ENCODE assay signal across 34 mouse cellular contexts in the genomic region with DNA sequence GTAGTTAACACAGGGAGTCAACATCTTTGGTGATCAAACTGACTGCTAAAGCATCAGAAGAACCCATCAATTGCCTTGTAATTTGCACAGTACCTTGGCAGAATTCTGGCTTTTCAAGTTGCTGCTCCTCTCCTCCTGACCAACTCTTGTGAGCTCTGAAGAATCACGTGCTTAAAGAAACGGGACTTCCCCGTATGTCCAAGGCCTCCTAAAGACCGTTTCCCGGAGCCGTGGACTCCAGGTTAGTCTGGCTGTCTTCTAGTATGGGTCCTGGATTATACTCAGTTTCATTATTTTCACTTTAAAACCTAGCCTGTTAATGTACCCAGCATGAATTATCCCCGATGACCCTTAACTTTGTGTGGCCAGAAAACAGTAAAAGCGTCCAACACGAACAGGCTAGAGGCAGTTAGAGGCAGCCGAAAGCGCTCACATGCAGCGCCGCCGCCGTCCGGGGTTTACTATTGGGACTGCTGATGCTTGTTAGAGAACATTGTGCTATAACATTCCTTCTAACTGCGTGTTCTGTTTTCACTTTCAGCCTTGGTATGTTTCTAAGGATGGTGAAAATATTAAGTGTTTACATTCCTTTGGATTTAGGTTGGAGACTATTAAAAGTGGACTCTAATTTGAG. TPM values are rescaled to one million over a fixed set of nuclear protein-coding genes. Genes with fewer than 3 reads are reported as not detected.
A peak's percentile ranks its signal among the peaks of the same experiment; 100 is the strongest.
DNase-seq lines count a peak whose midpoint lies in the region; ATAC-seq and TF ChIP-seq lines count a peak whose summit lies in the region.
"Had no signal": no experiment of that assay in that cellular context is flagged by ENCODE, and none has a peak within 500 bp of the region (broad histone marks: within the 10 kb centered on the region; RNA-seq: fewer than 3 reads in every experiment).

A gene (minus strand): TSS at position 249 of the 634 bp plus-strand sequence.

- no peak for TF ChIP-seq POLR2A in kidney, adult 2 months (IDR thresholded peaks at IDR 0.05; ENCODE audit: low read depth, low read length)

- ATAC-seq in Patski = peak; percentile 58
- peak; percentile 86 for ATAC-seq in limb, embryonic 13.5 days (ENCODE audit: low FRiP score, low read depth)
- ATAC-seq: activated CD4-positive, CD25-positive, alpha-beta regulatory T cell, adult 4 months; forebrain, embryonic 14.5 days; inflammation-experienced regulatory T-cells, adult 6 months; midbrain, embryonic 15.5 days had no signal

- H3K9ac ChIP-seq in limb, embryonic 13.5 days = peak within 1 kb of the TSS; percentile 51; the same call in 1 of the 2 replicates
- H3K9ac ChIP-seq: hindbrain, embryonic 15.5 days; liver, embryonic 14.5 days; lung, embryonic 15.5 days; midbrain, embryonic 15.5 days; neural tube, embryonic 15.5 days had no signal

- H3K4me3 ChIP-seq in kidney, adult 2 months (ENCODE audit: insufficient read depth, low read depth, low read length) = peak within 1 kb of the TSS; percentile 28
- H3K4me3 ChIP-seq in limb, embryonic 13.5 days = peak within 1 kb of the TSS; percentile 22
- H3K4me3 ChIP-seq: hindbrain, embryonic 10.5 days; hindbrain, embryonic 15.5 days; lung, embryonic 15.5 days; midbrain, embryonic 10.5 days; midbrain, embryonic 15.5 days; neural tube, embryonic 15.5 days had no signal

- no peaks in the 10 kb centered on the region for H3K27me3 ChIP-seq in Patski
- no peaks in the 10 kb centered on the region for H3K27me3 ChIP-seq in kidney, adult 2 months (replicated peaks; ENCODE audit: control insufficient read depth, insufficient read depth, low read length)
- H3K27me3 ChIP-seq in limb, embryonic 13.5 days = no peaks in the 10 kb centered on the region
- H3K27me3 ChIP-seq: hindbrain, embryonic 15.5 days; lung, embryonic 15.5 days; midbrain, embryonic 15.5 days; neural tube, embryonic 15.5 days had no signal

- in situ Hi-C loops in Patski (cut with MboI; ENCODE audit: low pct_unique_long_range_greater_than_20kb) = no loop called here

- CTCF ChIA-PET in Patski (lab: Charles Lee) = no interaction called here

- no peaks in the 10 kb centered on the region for H3K36me3 ChIP-seq in kidney, adult 2 months (ENCODE audit: control insufficient read depth, insufficient read depth, low read length)
- H3K36me3 ChIP-seq in limb, embryonic 13.5 days = no peaks in the 10 kb centered on the region
- H3K36me3 ChIP-seq: hindbrain, embryonic 10.5 days; hindbrain, embryonic 15.5 days; lung, embryonic 15.5 days; midbrain, embryonic 10.5 days; midbrain, embryonic 15.5 days; neural tube, embryonic 15.5 days had no signal

- no peak for TF ChIP-seq CTCF in Patski (IDR thresholded peaks at IDR 0.05)
- no peak for TF ChIP-seq CTCF in kidney, adult 2 months (conservative IDR thresholded peaks at IDR 0.05; ENCODE audit: insufficient read depth, insufficient read length, low read depth, low read length)

- no peaks in the 10 kb centered on the region for H3K4me1 ChIP-seq in kidney, adult 2 months (ENCODE audit: control insufficient read depth, insufficient read depth, low read length)
- peaks cover 12% of the 10 kb centered on the region; the same call in 1 of the 2 replicates for H3K4me1 ChIP-seq in limb, embryonic 13.5 days
- H3K4me1 ChIP-seq: hindbrain, embryonic 10.5 days; hindbrain, embryonic 15.5 days; lung, embryonic 15.5 days; midbrain, embryonic 10.5 days; midbrain, embryonic 15.5 days; neural tube, embryonic 15.5 days had no signal

- H3K27ac ChIP-seq in kidney, adult 2 months (ENCODE audit: insufficient read depth, low read depth, low read length) = peak within 1 kb of the TSS; percentile 87
- peak within 1 kb of the TSS; percentile 55; the same call in 1 of the 2 replicates for H3K27ac ChIP-seq in limb, embryonic 13.5 days
- H3K27ac ChIP-seq: hindbrain, embryonic 10.5 days; hindbrain, embryonic 15.5 days; liver, embryonic 14.5 days; lung, embryonic 15.5 days; midbrain, embryonic 10.5 days; midbrain, embryonic 15.5 days; neural tube, embryonic 15.5 days had no signal

- intact Hi-C loops in left cerebral cortex, postnatal 36 days (cut with DNase I) = no loop called here

- H3K9me3 ChIP-seq in limb, embryonic 13.5 days = no peaks in the 10 kb centered on the region
- H3K9me3 ChIP-seq: hindbrain, embryonic 10.5 days; hindbrain, embryonic 15.5 days; lung, embryonic 15.5 days; midbrain, embryonic 15.5 days; neural tube, embryonic 15.5 days had no signal

- no peak for DNase-seq in Patski (ENCODE audit: low read depth, low spot score)
- DNase-seq in kidney, adult 2 months = peak; percentile 71
- peak; percentile 74 for DNase-seq in kidney, postnatal 10 days
- DNase-seq in left cerebral cortex, postnatal 36 days (ENCODE audit: low spot score in 2 of 2) = no peak
- no peak for DNase-seq in adrenal gland, adult 18-20 months (ENCODE audit: low spot score in 2 of 2)
- no peak for DNase-seq in urinary bladder, adult 18-20 months (ENCODE audit: low spot score in 2 of 2)
- DNase-seq: adrenal gland, adult 8-10 months; B cell, adult 2 months; cerebellum, adult 8-10 months; cerebellum, postnatal 25 days; heart, postnatal 14 days; layer of hippocampus, postnatal 36 days; liver; right cerebral cortex, postnatal 25 days; thymus, adult 18-20 months; thymus, postnatal 25 days had no signal

- POLR2A ChIA-PET in Patski (lab: Charles Lee) = no interaction called here

- WGBS in kidney, adult 2 months = 60% methylated on average over 17 of the region's 17 CpGs
- 56% methylated on average over 17 of the region's 17 CpGs for WGBS in limb, embryonic 13.5 days

- H3K4me2 ChIP-seq in limb, embryonic 13.5 days (replicated peaks) = peak within 1 kb of the TSS; percentile 51
- H3K4me2 ChIP-seq: hindbrain, embryonic 15.5 days; lung, embryonic 15.5 days; midbrain, embryonic 15.5 days; neural tube, embryonic 15.5 days had no signal

RNA-seq across cellular contexts. Expression of the gene that starts here (rescaled TPM):
- 0.03 TPM for polyA plus RNA-seq in Patski (2021)
- polyA plus RNA-seq in kidney, adult 2 months (2012; rRNA removed) = 16.0 and 17.5 TPM in 2 replicates
- polyA plus RNA-seq in limb, embryonic 13.5 days (2015; fragmentation: Nextera tagmentation; extraction: Ambion mirVana) = 0.24 and 0.33 TPM in 2 replicates
- under 1 TPM in 1 of 2 experiments, not detected in 1; 0.14 TPM for total RNA-seq in left cerebral cortex, postnatal 36 days (2021)
- total RNA-seq in adrenal gland, adult 18-20 months (2021) = not detected
- total RNA-seq: adrenal gland, adult 8-10 months; gastrocnemius, adult 8-10 months; granulocyte monocyte progenitor cell, adult 5-6 weeks; heart, postnatal 14 days; megakaryocyte progenitor cell, adult 5-6 weeks had no signal
- polyA plus RNA-seq: activated CD4-positive, CD25-positive, alpha-beta regulatory T cell, adult 4 months; embryonic facial prominence, embryonic 11.5 days; forebrain, embryonic 14.5 days; heart, embryonic 14.5 days; hindbrain, embryonic 10.5 days; hindbrain, embryonic 15.5 days; inflammation-experienced regulatory T-cells, adult 6 months; large intestine, adult 2 months; liver, embryonic 14.5 days; midbrain, embryonic 10.5 days; neural tube, embryonic 15.5 days; stomach, embryonic 16.5 days had no signal

Comparison
In these comparisons a context has a peak if more than half of its experiments do, and no peak if none do; other contexts are left out.
1. RNA of the gene that starts here (polyA plus RNA-seq): 16.0 to 17.5 TPM in kidney, adult 2 months; 0.24 to 0.33 TPM in limb, embryonic 13.5 days and 0.03 TPM in Patski (single experiment); every median in the first group is over 10 times any median in the second.
2. Peak in ATAC-seq in Patski; RNA of the gene not detected or under 1 TPM.
3. Peak in ATAC-seq, H3K4me3 ChIP-seq, H3K27ac ChIP-seq, H3K9ac ChIP-seq and H3K4me2 ChIP-seq in limb, embryonic 13.5 days; RNA of the gene not detected or under 1 TPM.
4. DNase-seq: peak in kidney, adult 2 months (single experiment) and kidney, postnatal 10 days (single experiment); none in Patski (single experiment), left cerebral cortex, postnatal 36 days (0 of 2), adrenal gland, adult 18-20 months (0 of 2) and urinary bladder, adult 18-20 months (0 of 2).